Mouse (Mus musculus) liver, postnatal 0 days (tissue): ENCODE measurements around the gene Mrgprg.

Source experiments
- CTCF ChIP-seq: sonication (generic); IDR thresholded peaks from 2 replicates; pipeline ENCODE4 v1.5.1; 2016; ENCODE audit warnings: antibody characterized with exemption, low read depth
- EP300 ChIP-seq: IDR thresholded peaks from 2 replicates; pipeline ENCODE4 v1.6.1; 2016; ENCODE audit warnings: antibody characterized with exemption, low read depth, mild to moderate bottlenecking

DNA sequence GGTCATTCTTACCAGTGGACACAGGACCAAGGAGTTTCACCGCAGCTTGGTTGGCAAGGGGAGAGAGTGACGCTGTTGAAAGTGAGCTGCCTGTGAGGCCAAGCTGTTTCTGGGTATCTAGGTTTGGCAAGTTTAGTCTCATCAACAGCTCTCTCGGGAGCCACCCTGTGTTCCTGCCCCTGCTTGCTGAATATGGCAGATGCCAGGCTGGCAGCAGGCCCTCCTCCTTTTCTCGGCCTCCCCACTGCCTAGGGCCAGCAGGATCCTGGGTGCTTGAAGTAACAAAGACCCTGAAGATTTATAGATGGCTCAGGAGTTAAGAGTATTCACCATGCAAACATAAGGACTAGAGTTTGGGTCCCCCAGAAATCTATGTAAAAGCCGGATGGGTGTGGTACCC lies 44.1 kb downstream of the Mrgprg start:
- TF ChIP-seq CTCF: no peak
- no peak for TF ChIP-seq EP300
